Mouse (Mus musculus): ENCODE measurements around the gene Lst1. TPM values are rescaled to one million over a fixed set of nuclear protein-coding genes. Genes with fewer than 3 reads are reported as not detected.

The Lst1 gene
- polyA plus RNA-seq, 1 experiment from 2014 or later = 4.7 TPM

GRCm38 (mm10) chr17:35180093-35180492, 8.1 kb downstream of the Lst1 start:
- no peaks in the 10 kb centered on the region for H3K36me3 ChIP-seq (ENCODE audit: control insufficient read depth, insufficient read depth, low read length)
- H3K27me3 ChIP-seq (ENCODE audit: control insufficient read depth, insufficient read depth, low read depth, low read length) = no peaks in the 10 kb centered on the region
- no peaks in the 10 kb centered on the region for H3K4me1 ChIP-seq (ENCODE audit: control insufficient read depth, insufficient read depth, low read length)
- no peak for ATAC-seq
- 81% methylated on average over 5 of the region's 5 CpGs for WGBS
- H3K27ac ChIP-seq (ENCODE audit: low read length) = no peak overlapping the region
- no peak overlapping the region for H3K9ac ChIP-seq (ENCODE audit: low read depth, low read length)
- no peaks in the 10 kb centered on the region for H3K9me3 ChIP-seq (replicated peaks; ENCODE audit: control insufficient read depth, low read length, poor library complexity, severe bottlenecking)
- H3K4me2 ChIP-seq (ENCODE audit: low read length) = no peak overlapping the region
- H3K4me3 ChIP-seq (ENCODE audit: low read depth, low read length) = no peak overlapping the region

- Histone ChIP-seq H3K36me3 (ENCODE audit: control insufficient read depth, insufficient read depth, low read length) (no peaks in the 10 kb centered on the region), H3K9me3 (replicated peaks; ENCODE audit: control insufficient read depth, low read length, poor library complexity, severe bottlenecking) (no peaks in the 10 kb centered on the region), H3K4me3 (ENCODE audit: low read depth, low read length) (no peak overlapping the region), H3K27ac (ENCODE audit: low read length) (no peak overlapping the region), H3K4me1 (ENCODE audit: control insufficient read depth, insufficient read depth, low read length) (no peaks in the 10 kb centered on the region), H3K9ac (ENCODE audit: low read depth, low read length) (no peak overlapping the region), H3K27me3 (ENCODE audit: control insufficient read depth, insufficient read depth, low read depth, low read length) (no peaks in the 10 kb centered on the region), H3K4me2 (ENCODE audit: low read length) (no peak overlapping the region)
- no peak for ATAC-seq
- WGBS = 15% methylated on average over 5 of the region's 5 CpGs
Measured at GRCm38 (mm10) chr17:35178528-35178927, 9.7 kb downstream of the Lst1 start.

GRCm38 (mm10) chr17:35175968-35176367, 12.3 kb downstream of the Lst1 start, which contains the start of gene Aif1:
Aif1 (minus strand) TSS chr17:35176068.
- WGBS = 29% methylated on average over 2 of the region's 2 CpGs
- H3K27ac ChIP-seq (ENCODE audit: low read length) = no peak within 1 kb of the TSS
- H3K4me2 ChIP-seq (ENCODE audit: low read length) = no peak within 1 kb of the TSS
- H3K4me1 ChIP-seq (ENCODE audit: control insufficient read depth, insufficient read depth, low read length) = no peaks in the 10 kb centered on the region
- H3K36me3 ChIP-seq (ENCODE audit: control insufficient read depth, insufficient read depth, low read length) = no peaks in the 10 kb centered on the region
- no peaks in the 10 kb centered on the region for H3K9me3 ChIP-seq (replicated peaks; ENCODE audit: control insufficient read depth, low read length, poor library complexity, severe bottlenecking)
- no peaks in the 10 kb centered on the region for H3K27me3 ChIP-seq (ENCODE audit: control insufficient read depth, insufficient read depth, low read depth, low read length)
- ATAC-seq = no peak
- H3K9ac ChIP-seq (ENCODE audit: low read depth, low read length) = no peak within 1 kb of the TSS
- H3K4me3 ChIP-seq (ENCODE audit: low read depth, low read length) = no peak within 1 kb of the TSS

- Histone ChIP-seq H3K9ac (ENCODE audit: low read depth, low read length) (no peak overlapping the region), H3K27ac (ENCODE audit: low read length) (no peak overlapping the region), H3K27me3 (ENCODE audit: control insufficient read depth, insufficient read depth, low read depth, low read length) (no peaks in the 10 kb centered on the region), H3K9me3 (replicated peaks; ENCODE audit: control insufficient read depth, low read length, poor library complexity, severe bottlenecking) (no peaks in the 10 kb centered on the region), H3K4me2 (ENCODE audit: low read length) (no peak overlapping the region), H3K4me3 (ENCODE audit: low read depth, low read length) (no peak overlapping the region), H3K4me1 (ENCODE audit: control insufficient read depth, insufficient read depth, low read length) (no peaks in the 10 kb centered on the region), H3K36me3 (ENCODE audit: control insufficient read depth, insufficient read depth, low read length) (no peaks in the 10 kb centered on the region)
- ATAC-seq = no peak
- 69% methylated on average over 6 of the region's 6 CpGs for WGBS
Measured at GRCm38 (mm10) chr17:35175382-35175781, 12.9 kb downstream of the Lst1 start.

- Histone ChIP-seq H3K4me3 (ENCODE audit: low read depth, low read length) (no peak overlapping the region), H3K9me3 (replicated peaks; ENCODE audit: control insufficient read depth, low read length, poor library complexity, severe bottlenecking) (no peaks in the 10 kb centered on the region), H3K27ac (ENCODE audit: low read length) (no peak overlapping the region), H3K4me2 (ENCODE audit: low read length) (no peak overlapping the region), H3K9ac (ENCODE audit: low read depth, low read length) (no peak overlapping the region), H3K36me3 (ENCODE audit: control insufficient read depth, insufficient read depth, low read length) (no peaks in the 10 kb centered on the region), H3K27me3 (ENCODE audit: control insufficient read depth, insufficient read depth, low read depth, low read length) (no peaks in the 10 kb centered on the region), H3K4me1 (ENCODE audit: control insufficient read depth, insufficient read depth, low read length) (no peaks in the 10 kb centered on the region)
- no peak for ATAC-seq
- WGBS = 80% methylated on average over 8 of the region's 8 CpGs
Measured at GRCm38 (mm10) chr17:35174201-35174977, 13.8 kb downstream of the Lst1 start.

- no peak overlapping the region for H3K9ac ChIP-seq (ENCODE audit: low read depth, low read length)
- H3K4me3 ChIP-seq (ENCODE audit: low read depth, low read length) = no peak overlapping the region
- no peak overlapping the region for H3K27ac ChIP-seq (ENCODE audit: low read length)
- H3K4me1 ChIP-seq (ENCODE audit: control insufficient read depth, insufficient read depth, low read length) = no peaks in the 10 kb centered on the region
- H3K27me3 ChIP-seq (ENCODE audit: control insufficient read depth, insufficient read depth, low read depth, low read length) = no peaks in the 10 kb centered on the region
- no peak for ATAC-seq
- no peaks in the 10 kb centered on the region for H3K36me3 ChIP-seq (ENCODE audit: control insufficient read depth, insufficient read depth, low read length)
- WGBS = 82% methylated on average over 3 of the region's 3 CpGs
- no peaks in the 10 kb centered on the region for H3K9me3 ChIP-seq (replicated peaks; ENCODE audit: control insufficient read depth, low read length, poor library complexity, severe bottlenecking)
- no peak overlapping the region for H3K4me2 ChIP-seq (ENCODE audit: low read length)
Measured at GRCm38 (mm10) chr17:35173329-35173728, 14.9 kb downstream of the Lst1 start.

GRCm38 (mm10) chr17:35172445-35173234, 15.6 kb downstream of the Lst1 start:
- ATAC-seq = no peak
- 67% methylated on average over 11 of the region's 11 CpGs for WGBS
- H3K27me3 ChIP-seq (ENCODE audit: control insufficient read depth, insufficient read depth, low read depth, low read length) = no peaks in the 10 kb centered on the region

GRCm38 (mm10) chr17:35168541-35169207, 19.6 kb downstream of the Lst1 start:
- Histone ChIP-seq H3K4me2 (ENCODE audit: low read length) (no peak overlapping the region), H3K36me3 (ENCODE audit: control insufficient read depth, insufficient read depth, low read length) (no peaks in the 10 kb centered on the region), H3K27me3 (ENCODE audit: control insufficient read depth, insufficient read depth, low read depth, low read length) (no peaks in the 10 kb centered on the region), H3K4me1 (ENCODE audit: control insufficient read depth, insufficient read depth, low read length) (peaks cover 10% of the 10 kb centered on the region), H3K9me3 (replicated peaks; ENCODE audit: control insufficient read depth, low read length, poor library complexity, severe bottlenecking) (no peaks in the 10 kb centered on the region), H3K4me3 (ENCODE audit: low read depth, low read length) (no peak overlapping the region), H3K9ac (ENCODE audit: low read depth, low read length) (no peak overlapping the region), H3K27ac (ENCODE audit: low read length) (no peak overlapping the region)
- WGBS = 18% methylated on average over 4 of the region's 4 CpGs
- ATAC-seq = no peak

More at GRCm38 (mm10) chr17:35172445-35173234, 15.6 kb downstream of the Lst1 start:
- no peak overlapping the region for H3K27ac ChIP-seq (ENCODE audit: low read length)
- no peak overlapping the region for H3K9ac ChIP-seq (ENCODE audit: low read depth, low read length)
- no peaks in the 10 kb centered on the region for H3K4me1 ChIP-seq (ENCODE audit: control insufficient read depth, insufficient read depth, low read length)
- no peak overlapping the region for H3K4me3 ChIP-seq (ENCODE audit: low read depth, low read length)
- H3K36me3 ChIP-seq (ENCODE audit: control insufficient read depth, insufficient read depth, low read length) = no peaks in the 10 kb centered on the region
- H3K9me3 ChIP-seq (replicated peaks; ENCODE audit: control insufficient read depth, low read length, poor library complexity, severe bottlenecking) = no peaks in the 10 kb centered on the region
- H3K4me2 ChIP-seq (ENCODE audit: low read length) = no peak overlapping the region

Data from midbrain, embryonic 16.5 days (tissue).